Mouse (Mus musculus) NIH3T3 (cell line): ENCODE results near the gene Mrc2.

Experiments
- DNase-seq: peaks from one replicate; pipeline ENCODE4 v3.0.0-alpha.2; 2012; ENCODE audit warnings: low read depth

The Mrc2 gene

GRCm38 (mm10) chr11:105311291-105311975, 19.0 kb downstream of the Mrc2 start:
- peak; percentile 67 for DNase-seq

DNA sequence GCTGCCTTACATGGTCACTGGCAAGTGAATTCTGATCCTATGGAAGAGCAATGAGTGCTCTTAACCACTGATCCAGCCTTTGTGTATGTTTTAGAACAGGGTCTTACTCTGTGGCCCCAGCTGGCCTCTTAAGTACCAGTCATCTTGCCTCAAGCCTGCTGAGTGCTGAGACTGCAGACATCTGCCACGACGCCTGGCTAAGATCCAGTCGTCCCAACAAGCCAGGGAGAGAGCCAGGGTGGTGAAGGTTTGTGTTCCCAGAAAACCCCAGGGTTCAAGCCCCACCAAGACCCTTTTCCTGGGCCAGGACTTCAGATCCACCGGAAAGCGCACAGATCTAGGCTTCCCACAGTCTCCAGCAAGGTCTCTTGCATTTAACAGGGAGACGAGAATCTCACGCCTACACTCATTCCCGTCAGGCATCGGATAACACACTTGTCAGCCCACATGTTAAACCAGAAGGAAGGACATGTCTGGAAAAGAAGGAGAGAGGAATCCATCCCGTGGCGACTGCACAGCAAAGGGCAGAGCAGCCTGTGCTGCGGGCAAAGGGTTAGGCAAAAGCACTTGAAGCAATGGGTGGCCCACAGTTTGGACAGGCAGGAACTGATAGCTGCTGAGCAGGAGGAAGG, 20.0 kb downstream of the Mrc2 start:
- DNase-seq = peak; percentile 60

DNA sequence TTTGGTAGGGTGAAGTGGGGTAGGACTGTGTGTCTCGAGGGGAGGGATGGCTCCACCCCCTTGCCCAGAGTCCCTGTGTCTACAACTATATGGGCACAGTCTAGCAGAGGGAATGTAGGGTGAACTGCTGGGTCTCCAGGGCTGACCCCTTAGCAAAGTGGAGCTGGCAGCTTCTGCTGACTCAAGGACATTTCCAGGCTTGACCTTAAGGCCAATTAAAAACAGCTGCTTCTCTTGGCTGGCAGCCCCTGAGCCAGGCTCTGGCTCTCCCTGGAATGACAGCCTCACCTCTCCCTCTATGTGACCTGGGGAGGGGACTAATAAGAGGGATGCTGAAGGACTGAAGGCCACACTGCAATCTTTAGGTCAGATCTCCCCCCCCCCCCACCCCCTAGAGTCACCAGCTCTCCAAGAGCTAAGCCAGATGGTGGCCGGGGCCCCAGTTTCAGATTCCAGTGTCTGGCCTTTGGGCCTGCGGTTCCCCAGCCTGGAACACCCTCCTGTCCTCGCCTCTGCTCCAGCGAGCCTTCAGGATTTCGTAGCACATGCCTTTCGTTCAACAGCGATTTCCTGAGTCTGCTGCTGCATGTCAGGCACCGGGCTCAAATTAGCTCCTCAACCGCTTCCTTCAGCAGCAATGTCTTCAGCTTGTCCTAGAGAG, 20.7 kb downstream of the Mrc2 start:
- DNase-seq = peak; percentile 80

DNA sequence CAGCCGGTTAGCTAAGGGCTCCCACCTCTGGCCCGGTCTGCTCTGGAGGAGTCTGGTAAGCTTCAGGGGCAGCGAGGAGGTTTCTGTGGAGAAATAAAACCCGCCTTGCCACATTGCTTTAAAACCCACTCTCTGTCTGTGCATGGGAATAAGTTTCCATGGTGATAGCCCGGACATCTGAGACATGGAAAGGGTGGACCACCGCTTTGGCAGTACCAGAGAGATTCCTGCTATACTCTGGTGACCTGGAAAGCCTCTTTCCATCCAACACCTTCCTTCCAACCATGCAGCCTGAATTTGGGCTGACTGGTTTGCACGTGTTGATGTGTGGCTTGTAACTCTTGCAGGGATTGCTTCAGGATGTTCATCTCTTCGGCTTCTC, 21.2 kb downstream of the Mrc2 start:
- no peak for DNase-seq

DNA sequence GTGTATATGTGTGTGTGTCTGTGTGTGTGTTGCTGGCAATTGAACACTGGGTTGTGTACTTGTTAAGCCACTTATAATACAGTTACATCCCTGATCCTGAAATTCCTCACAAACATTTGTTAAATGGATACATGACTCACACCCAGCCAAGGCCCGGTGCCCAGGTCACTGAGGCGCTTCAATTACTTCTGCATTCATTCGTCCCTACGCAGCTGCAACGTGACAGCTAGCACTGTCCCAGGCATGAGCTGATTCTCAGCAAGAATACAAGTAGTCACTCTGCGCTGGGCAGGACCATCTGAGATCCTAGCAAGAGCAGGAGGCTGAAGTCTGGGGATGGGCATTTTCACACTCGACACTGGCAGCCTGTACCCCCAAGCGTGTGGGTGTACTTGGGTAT, 22.9 kb downstream of the Mrc2 start:
- DNase-seq = peak; percentile 41

- no peak for DNase-seq
Measured at GRCm38 (mm10) chr11:105316121-105316520, 23.7 kb downstream of the Mrc2 start.

DNA sequence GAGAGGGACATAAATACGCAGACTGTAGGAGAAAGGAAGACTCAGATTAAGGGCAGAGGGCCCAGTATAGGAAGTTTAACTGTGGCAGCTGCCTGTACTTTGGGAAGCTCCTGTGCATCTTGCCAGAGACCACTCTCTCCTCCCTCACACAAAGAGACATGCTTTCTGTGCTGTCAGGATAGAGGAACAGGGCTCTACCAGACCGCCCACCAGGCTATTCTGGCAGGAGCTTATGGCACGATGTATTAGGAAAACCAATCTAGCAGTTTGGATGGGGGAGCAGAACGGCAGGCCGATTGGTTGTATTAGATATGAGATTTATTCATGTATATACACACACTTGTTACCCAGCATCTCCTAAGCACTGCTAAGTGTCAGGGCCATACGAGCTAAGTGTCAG, 25.3 kb downstream of the Mrc2 start:
- no peak for DNase-seq

DNA sequence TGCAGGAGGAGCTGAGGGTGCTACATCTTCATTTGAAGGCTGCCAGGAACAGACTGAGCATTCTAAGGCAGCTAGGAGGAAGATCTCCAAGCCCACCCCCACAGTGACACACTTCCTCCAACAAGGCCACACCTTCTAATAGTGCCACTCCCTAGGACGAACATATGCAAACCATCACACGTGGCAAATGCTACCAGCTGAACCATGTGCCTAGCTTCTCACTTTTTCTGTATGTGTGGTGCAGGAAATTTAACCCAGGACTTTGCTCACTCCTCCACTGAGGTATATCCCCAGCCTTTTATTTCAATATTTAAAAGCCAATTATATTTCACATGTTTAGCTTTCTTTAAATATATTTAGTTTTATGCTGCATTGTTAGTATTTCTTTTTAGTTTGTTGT, 28.6 kb downstream of the Mrc2 start:
- no peak for DNase-seq

- DNase-seq = no peak
Measured at GRCm38 (mm10) chr11:105323530-105323929, 31.1 kb downstream of the Mrc2 start.

- DNase-seq = no peak
Measured at GRCm38 (mm10) chr11:105327101-105327500, 34.7 kb downstream of the Mrc2 start.

GRCm38 (mm10) chr11:105329962-105330361, 37.5 kb downstream of the Mrc2 start:
- DNase-seq = no peak

GRCm38 (mm10) chr11:105331129-105331528, 38.7 kb downstream of the Mrc2 start:
- DNase-seq = no peak

GRCm38 (mm10) chr11:105331732-105332131, 39.3 kb downstream of the Mrc2 start:
- DNase-seq = no peak

GRCm38 (mm10) chr11:105332468-105332867, 40.0 kb downstream of the Mrc2 start:
- peak; percentile 42 for DNase-seq

DNA sequence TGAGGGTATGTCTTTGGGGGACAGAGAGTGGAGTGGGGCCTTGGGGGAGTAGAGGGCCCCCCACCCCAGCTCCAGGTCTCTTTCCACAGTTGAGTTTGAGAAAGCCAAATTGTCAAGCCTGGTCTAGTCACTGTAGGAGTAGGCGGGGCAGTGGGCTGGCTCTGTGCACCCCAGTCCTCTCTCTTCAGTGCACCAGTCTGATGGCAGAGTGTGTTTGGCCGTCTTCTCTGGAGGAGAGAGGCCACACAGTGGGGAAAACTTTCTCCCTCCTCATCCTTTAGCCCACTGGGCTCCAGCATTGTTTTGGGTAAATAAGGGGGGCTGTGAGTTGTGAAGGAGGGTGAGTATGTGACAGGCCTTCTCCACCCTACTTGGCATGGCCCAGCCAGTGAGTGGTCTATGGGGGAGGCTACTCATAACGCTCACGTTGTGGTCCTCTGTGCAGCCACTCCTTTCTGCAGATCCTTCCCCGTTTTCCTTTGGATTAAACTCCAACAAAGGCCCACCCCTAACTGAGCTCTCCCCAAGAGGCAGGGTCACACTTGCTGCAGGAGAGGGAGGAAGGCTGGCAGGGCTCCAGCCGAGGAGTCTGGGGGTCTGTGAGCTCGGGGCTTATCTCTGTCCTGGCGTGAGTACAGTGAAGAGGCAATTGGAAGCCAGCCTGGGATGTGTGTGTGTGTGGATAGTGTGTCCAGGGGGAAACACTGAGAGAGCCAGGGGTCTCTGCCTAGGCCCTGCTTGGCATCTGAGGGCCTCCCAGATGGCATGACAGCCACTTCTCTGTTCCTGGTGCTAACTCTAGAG, 41.6 kb downstream of the Mrc2 start:
- DNase-seq = no peak

DNA sequence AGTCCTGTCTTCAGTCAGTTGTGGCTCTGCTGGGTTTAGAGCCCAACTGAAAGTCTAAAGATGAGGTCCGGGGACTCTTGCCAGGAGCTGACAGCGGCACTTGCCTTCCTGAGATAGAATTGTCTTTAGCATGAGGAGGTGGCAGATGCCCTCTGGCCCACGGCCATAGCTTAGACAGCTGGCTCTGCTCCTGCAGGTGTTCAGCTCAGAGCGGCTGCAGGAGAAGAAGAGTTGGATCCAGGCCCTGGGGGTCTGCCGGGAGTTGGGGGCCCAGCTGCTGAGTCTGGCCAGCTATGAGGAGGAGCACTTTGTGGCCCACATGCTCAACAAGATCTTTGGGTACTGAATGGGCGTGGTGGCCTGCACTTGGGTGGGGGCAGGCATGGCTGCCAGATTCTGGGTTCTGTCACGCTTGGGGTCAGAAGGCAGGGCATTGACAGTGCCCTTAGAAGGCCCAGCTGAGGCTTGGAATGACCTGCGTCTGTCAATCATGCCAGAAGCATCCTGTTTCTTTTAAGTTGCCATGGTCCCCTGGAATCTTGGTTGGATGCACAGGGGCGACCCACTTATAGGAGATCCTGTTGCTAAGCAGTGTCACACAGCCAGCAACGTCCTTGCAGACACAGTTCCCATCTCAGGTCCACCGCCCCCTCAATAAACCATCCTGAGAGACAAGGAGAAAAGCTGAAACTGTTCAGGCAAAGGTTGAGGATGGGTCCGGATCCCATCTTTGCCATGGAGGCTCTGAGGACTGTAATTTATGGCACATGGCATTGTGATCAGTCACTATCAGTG, 46.4 kb downstream of the Mrc2 start:
- no peak for DNase-seq

DNA sequence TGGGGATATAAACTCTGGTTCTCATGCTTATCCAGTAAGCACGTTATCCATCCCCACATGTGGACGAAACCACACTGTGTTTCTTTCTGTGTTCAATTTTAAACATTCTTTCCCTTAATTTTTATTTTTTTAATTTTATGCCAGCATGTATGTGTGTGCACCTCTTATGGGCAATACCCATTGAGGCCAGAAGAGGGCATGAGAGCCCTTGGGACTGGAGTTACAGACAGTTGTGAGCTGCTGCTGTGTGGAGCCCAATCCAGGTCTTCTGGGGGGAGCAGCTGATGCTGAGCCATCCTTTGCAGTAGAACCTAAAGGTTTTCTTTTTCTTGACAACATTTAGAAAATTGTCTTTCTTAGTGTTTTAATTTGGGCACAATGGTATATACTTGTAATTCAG, 52.8 kb downstream of the Mrc2 start:
- DNase-seq = peak; percentile 79

GRCm38 (mm10) chr11:105347162-105348161, 55.0 kb downstream of the Mrc2 start:
- peak; percentile 95 for DNase-seq

DNA sequence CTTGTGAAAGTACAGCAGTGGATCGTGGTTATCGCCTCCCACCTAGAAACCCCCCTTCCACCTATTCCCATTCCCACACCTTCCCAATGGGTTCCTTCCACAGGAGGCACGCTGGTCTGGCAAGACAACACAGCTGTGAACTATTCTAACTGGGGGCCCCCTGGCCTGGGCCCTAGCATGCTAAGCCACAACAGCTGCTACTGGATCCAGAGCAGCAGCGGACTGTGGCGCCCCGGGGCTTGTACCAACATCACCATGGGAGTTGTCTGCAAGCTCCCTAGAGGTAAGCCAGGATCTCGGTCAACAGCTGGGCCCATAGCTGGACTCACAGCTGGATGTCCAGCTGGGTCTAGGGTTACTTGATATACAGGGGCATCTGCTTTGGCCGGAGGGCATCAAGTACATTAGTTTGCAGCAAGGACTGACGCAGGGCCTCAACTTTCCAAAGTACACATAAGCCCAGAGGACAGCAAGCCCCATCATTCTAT, 56.1 kb downstream of the Mrc2 start:
- DNase-seq = no peak

DNA sequence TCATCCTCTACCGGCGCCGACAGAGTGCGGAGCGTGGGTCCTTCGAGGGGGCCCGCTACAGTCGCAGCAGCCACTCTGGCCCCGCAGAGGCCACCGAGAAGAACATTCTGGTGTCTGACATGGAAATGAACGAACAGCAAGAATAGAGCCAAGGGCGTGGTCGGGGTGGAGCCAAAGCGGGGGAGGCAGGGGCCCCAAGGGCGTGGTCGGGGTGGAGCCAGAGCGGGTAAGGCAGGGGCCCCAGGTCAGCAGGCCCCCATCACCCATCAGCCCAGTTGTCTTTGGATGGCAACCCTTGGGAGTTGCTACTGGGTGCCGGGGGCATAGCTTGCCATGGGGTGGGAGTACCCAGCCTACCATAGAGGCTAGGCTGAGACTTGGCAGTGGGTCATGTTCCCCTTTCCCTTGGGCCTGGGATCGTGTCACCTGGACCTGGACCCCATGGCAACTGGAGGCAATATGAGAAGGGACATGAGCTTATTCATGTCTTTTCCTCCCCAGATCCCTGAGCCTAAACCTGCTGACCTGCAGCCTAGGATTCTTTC, 57.4 kb downstream of the Mrc2 start:
- no peak for DNase-seq
